Mouse (Mus musculus) cortical plate, adult 2 months (tissue): ENCODE measurements around the gene Atxn7l1. TPM values are rescaled to one million over a fixed set of nuclear protein-coding genes. Genes with fewer than 3 reads are reported as not detected.

Experiments
- H3K27ac ChIP-seq: fragments of 200-500 bp; 2 replicates; pipeline ENCODE4 v1.5.1; 2012; ENCODE audit warnings: low read length, control low read depth, inconsistent platforms; ENCODE audit not compliant: insufficient read depth
- H3K4me1 ChIP-seq: fragments of 200-500 bp; 2 replicates; pipeline ENCODE4 v1.6.1; 2011; ENCODE audit warnings: low read length; ENCODE audit not compliant: control insufficient read depth, insufficient read depth
- H3K4me3 ChIP-seq: fragments of 200-500 bp; 2 replicates; pipeline ENCODE4 v1.5.1; 2011; ENCODE audit warnings: mild to moderate bottlenecking, low read length, control low read depth; ENCODE audit not compliant: insufficient read depth
- CTCF ChIP-seq: fragments of 200-500 bp; IDR thresholded peaks from 2 replicates; pipeline ENCODE4 v1.5.1; 2011; ENCODE audit warnings: mild to moderate bottlenecking, control low read depth, low read length; ENCODE audit not compliant: insufficient read depth; ENCODE audit errors: extremely low read depth
- POLR2A ChIP-seq: fragments of 200-500 bp; IDR thresholded peaks from 2 replicates; pipeline ENCODE4 v1.6.1; 2011; ENCODE audit warnings: mild to moderate bottlenecking, low read length, control low read depth; ENCODE audit not compliant: insufficient read depth; ENCODE audit errors: extremely low read depth
- polyA plus RNA-seq: library from polyadenylated mRNA; depleted of rRNA; stranded (reverse); fragments of >200 nt; gene quantifications from 2 replicates; pipeline ENCODE4 v1.2.3, GENCODE M21; 2012

Gene Atxn7l1
- polyA plus RNA-seq, 1 experiment = 41.0 TPM

GRCm38 (mm10) chr12:33176555-33176900 is 29.0 kb downstream of the Atxn7l1 start:
- H3K27ac ChIP-seq = no peak overlapping the region
- H3K4me1 ChIP-seq = peaks cover 5% of the 10 kb centered on the region
- TF ChIP-seq POLR2A (no peak), CTCF (no peak)
- no peak overlapping the region for H3K4me3 ChIP-seq

GRCm38 (mm10) chr12:33180421-33180820 is 32.9 kb downstream of the Atxn7l1 start:
- H3K27ac ChIP-seq = no peak overlapping the region
- TF ChIP-seq CTCF (no peak), POLR2A (no peak)

GRCm38 (mm10) chr12:33181875-33182274 is 34.4 kb downstream of the Atxn7l1 start:
- H3K4me1 ChIP-seq = no peaks in the 10 kb centered on the region
- TF ChIP-seq CTCF (no peak), POLR2A (no peak)

More at GRCm38 (mm10) chr12:33180421-33180820, 32.9 kb downstream of the Atxn7l1 start:
- Histone ChIP-seq H3K4me1 (peaks cover 2% of the 10 kb centered on the region), H3K4me3 (no peak overlapping the region)

GRCm38 (mm10) chr12:33182428-33183137 is 35.1 kb downstream of the Atxn7l1 start:
- no peak for TF ChIP-seq CTCF
- TF ChIP-seq POLR2A = no peak
- H3K27ac ChIP-seq = no peak overlapping the region

More at GRCm38 (mm10) chr12:33181875-33182274, 34.4 kb downstream of the Atxn7l1 start:
- H3K4me3 ChIP-seq = no peak overlapping the region
- H3K27ac ChIP-seq = no peak overlapping the region

GRCm38 (mm10) chr12:33183138-33183627 is 35.7 kb downstream of the Atxn7l1 start:
- no peak overlapping the region for H3K4me3 ChIP-seq
- no peak overlapping the region for H3K27ac ChIP-seq
- H3K4me1 ChIP-seq = no peaks in the 10 kb centered on the region
- TF ChIP-seq POLR2A (no peak), CTCF (no peak)

More at GRCm38 (mm10) chr12:33182428-33183137, 35.1 kb downstream of the Atxn7l1 start:
- Histone ChIP-seq H3K4me1 (no peaks in the 10 kb centered on the region), H3K4me3 (no peak overlapping the region)

- Histone ChIP-seq H3K27ac (no peak overlapping the region), H3K4me3 (no peak overlapping the region), H3K4me1 (no peaks in the 10 kb centered on the region)
- TF ChIP-seq POLR2A = no peak
- no peak for TF ChIP-seq CTCF
These were observed 36.6 kb downstream of the Atxn7l1 start for GRCm38 (mm10) chr12:33184137-33184536.

GRCm38 (mm10) chr12:33185046-33185445 is 37.6 kb downstream of the Atxn7l1 start:
- H3K27ac ChIP-seq = no peak overlapping the region
- H3K4me3 ChIP-seq = no peak overlapping the region
- TF ChIP-seq POLR2A (no peak), CTCF (no peak)
- H3K4me1 ChIP-seq = no peaks in the 10 kb centered on the region

GRCm38 (mm10) chr12:33186331-33186730 is 38.8 kb downstream of the Atxn7l1 start:
- Histone ChIP-seq H3K4me3 (no peak overlapping the region), H3K4me1 (peaks cover 7% of the 10 kb centered on the region), H3K27ac (no peak overlapping the region)
- no peak for TF ChIP-seq POLR2A
- TF ChIP-seq CTCF = no peak

- Histone ChIP-seq H3K27ac (no peak overlapping the region), H3K4me1 (peaks cover 11% of the 10 kb centered on the region), H3K4me3 (no peak overlapping the region)
- no peak for TF ChIP-seq CTCF
- TF ChIP-seq POLR2A = no peak
These were observed 42.6 kb downstream of the Atxn7l1 start for GRCm38 (mm10) chr12:33190133-33190532.

GRCm38 (mm10) chr12:33190633-33191032 is 43.1 kb downstream of the Atxn7l1 start:
- Histone ChIP-seq H3K4me3 (no peak overlapping the region), H3K4me1 (peaks cover 13% of the 10 kb centered on the region), H3K27ac (no peak overlapping the region)
- TF ChIP-seq CTCF (no peak), POLR2A (no peak)
